Mouse (Mus musculus) midbrain, postnatal 0 days (tissue): Measurements from ENCODE around the gene Lrrc41. TPM values are rescaled to one million over a fixed set of nuclear protein-coding genes. Genes with fewer than 3 reads are reported as not detected.
A peak's percentile ranks its signal among the peaks of the same experiment; 100 is the strongest.

Experiments used
- ATAC-seq: fragments of 200-750 bp; cut with Nextera tagmentation; 2 replicates; pipeline ENCODE4 v1.8.0; 2017; ENCODE audit warnings: moderate number of reproducible peaks, mild to moderate bottlenecking, moderate TSS enrichment, moderate library complexity; ENCODE audit not compliant: low FRiP score
- DNase-seq: peaks from one replicate; pipeline ENCODE4 v3.0.0-alpha.2; 2015; ENCODE audit warnings: low spot score
- H3K27ac ChIP-seq: fragments of 300-500 bp; sonication (generic); 2 replicates; pipeline ENCODE4 v1.5.1; 2014; ENCODE audit warnings: low read depth, mild to moderate bottlenecking, low read length, mixed read lengths
- H3K27me3 ChIP-seq: fragments of 300-500 bp; sonication (generic); 2 replicates; pipeline ENCODE4 v1.6.1; 2014; ENCODE audit warnings: low read length, control low read depth, mixed read lengths; ENCODE audit not compliant: insufficient read depth
- H3K36me3 ChIP-seq: fragments of 300-500 bp; sonication (generic); 2 replicates; pipeline ENCODE4 v1.6.1; 2014; ENCODE audit warnings: low read length, control low read depth, mixed read lengths; ENCODE audit not compliant: insufficient read depth
- H3K4me1 ChIP-seq: fragments of 300-500 bp; sonication (generic); 2 replicates; pipeline ENCODE4 v1.6.1; 2014; ENCODE audit warnings: mild to moderate bottlenecking, control low read depth, antibody characterized with exemption, low read length, mixed read lengths; ENCODE audit not compliant: insufficient read depth
- H3K4me2 ChIP-seq: fragments of 300-500 bp; sonication (generic); 2 replicates; pipeline ENCODE4 v1.6.1; 2014; ENCODE audit warnings: low read depth, mild to moderate bottlenecking, low read length, mixed read lengths; ENCODE audit not compliant: poor library complexity, severe bottlenecking
- H3K4me3 ChIP-seq: fragments of 300-500 bp; sonication (generic); 2 replicates; pipeline ENCODE4 v1.5.1; 2014; ENCODE audit warnings: low read depth, mild to moderate bottlenecking, low read length, moderate library complexity
- H3K9ac ChIP-seq: fragments of 300-500 bp; sonication (generic); replicated peaks from 2 replicates; pipeline ENCODE4 v1.6.1; 2014; ENCODE audit warnings: mild to moderate bottlenecking, low read length, moderate library complexity, mixed read lengths; ENCODE audit not compliant: poor library complexity, severe bottlenecking
- H3K9me3 ChIP-seq: fragments of 300-500 bp; sonication (generic); 2 replicates; pipeline ENCODE4 v1.6.1; 2016; ENCODE audit warnings: low read length, control low read depth
- CTCF ChIP-seq: IDR thresholded peaks from 2 replicates; pipeline ENCODE4 v1.5.1; 2016; ENCODE audit warnings: antibody characterized with exemption, mild to moderate bottlenecking
- WGBS: fragments of 180-500 bp; shearing (Covaris S2); extraction: QIAGEN DNeasy Blood & Tissue Kit; methylation state at CpG from one replicate; pipeline ENCODE4 v1.1.7; 2014; 5-methylcytosine and 5-hydroxymethylcytosine counted together
- polyA plus RNA-seq: library from polyadenylated mRNA; unstranded; fragments of >200 nt; fragmentation: Nextera tagmentation; extraction: Ambion mirVana; gene quantifications from 2 replicates; pipeline ENCODE4 v1.2.1, GENCODE M21; 2015
- total RNA-seq: library from RNA; depleted of rRNA; stranded (reverse); fragments of >200 nt; gene quantifications from 2 replicates; pipeline ENCODE4 v1.2.3, GENCODE M21; 2014

Lrrc41 gene
- total and polyA plus RNA-seq, 2 experiments from 2014 or later: 70.0 to 129 TPM

- Histone ChIP-seq H3K4me3 (no peak overlapping the region), H3K36me3 (peaks cover 62% of the 10 kb centered on the region), H3K27ac (no peak overlapping the region), H3K4me2 (no peak overlapping the region), H3K4me1 (no peaks in the 10 kb centered on the region), H3K27me3 (no peaks in the 10 kb centered on the region), H3K9me3 (no peaks in the 10 kb centered on the region), H3K9ac (no peak overlapping the region)
- ATAC-seq (no peak), DNase-seq (no peak)
- no peak for TF ChIP-seq CTCF
- WGBS: 93% methylated on average over 8 of the region's 8 CpGs
These were observed 22.1 kb downstream of the Lrrc41 start for GRCm38 (mm10) chr4:116097211-116097610.

GRCm38 (mm10) chr4:116100959-116101358 is 25.9 kb downstream of the Lrrc41 start:
- Histone ChIP-seq H3K27me3 (no peaks in the 10 kb centered on the region), H3K27ac (no peak overlapping the region), H3K9me3 (no peaks in the 10 kb centered on the region), H3K4me2 (no peak overlapping the region), H3K36me3 (peaks cover 29% of the 10 kb centered on the region), H3K4me1 (no peaks in the 10 kb centered on the region), H3K4me3 (no peak overlapping the region), H3K9ac (no peak overlapping the region)
- TF ChIP-seq CTCF: no peak
- WGBS: 87% methylated on average over 7 of the region's 7 CpGs
- DNase-seq: no peak
- ATAC-seq: no peak

GRCm38 (mm10) chr4:116105278-116105677 is 30.2 kb downstream of the Lrrc41 start:
- no peak overlapping the region for H3K27ac ChIP-seq
- H3K4me3 ChIP-seq: no peak overlapping the region
- H3K4me1 ChIP-seq: no peaks in the 10 kb centered on the region
- H3K27me3 ChIP-seq: no peaks in the 10 kb centered on the region
- no peak overlapping the region for H3K9ac ChIP-seq
- no peak for DNase-seq
- WGBS: 96% methylated on average over 5 of the region's 5 CpGs
- no peak for TF ChIP-seq CTCF
- H3K36me3 ChIP-seq: no peaks in the 10 kb centered on the region
- no peaks in the 10 kb centered on the region for H3K9me3 ChIP-seq
- H3K4me2 ChIP-seq: no peak overlapping the region
- no peak for ATAC-seq

- H3K36me3 ChIP-seq: no peaks in the 10 kb centered on the region
- H3K4me1 ChIP-seq: no peaks in the 10 kb centered on the region
- no peak overlapping the region for H3K9ac ChIP-seq
- ATAC-seq (no peak), DNase-seq (no peak)
- H3K4me2 ChIP-seq: no peak overlapping the region
- no peaks in the 10 kb centered on the region for H3K27me3 ChIP-seq
- H3K27ac ChIP-seq: no peak overlapping the region
- no peak overlapping the region for H3K4me3 ChIP-seq
- TF ChIP-seq CTCF: no peak
- H3K9me3 ChIP-seq: no peaks in the 10 kb centered on the region
- WGBS: over 99% methylated on average over 6 of the region's 6 CpGs
These were observed 35.6 kb downstream of the Lrrc41 start for GRCm38 (mm10) chr4:116110695-116111094.

- Histone ChIP-seq H3K36me3 (no peaks in the 10 kb centered on the region), H3K9me3 (no peaks in the 10 kb centered on the region), H3K4me3 (no peak overlapping the region), H3K4me1 (no peaks in the 10 kb centered on the region), H3K9ac (no peak overlapping the region), H3K27ac (no peak overlapping the region), H3K4me2 (no peak overlapping the region), H3K27me3 (no peaks in the 10 kb centered on the region)
- DNase-seq (no peak), ATAC-seq (no peak)
- TF ChIP-seq CTCF: no peak
- WGBS: 73% methylated on average over 2 of the region's 2 CpGs
These were observed 36.4 kb downstream of the Lrrc41 start for GRCm38 (mm10) chr4:116111486-116111885.

- peak overlapping the region; percentile 63 for H3K4me2 ChIP-seq
- WGBS: 3% methylated on average over 1 of the region's 1 CpGs
- no peaks in the 10 kb centered on the region for H3K27me3 ChIP-seq
- peak overlapping the region; percentile 53 for H3K4me3 ChIP-seq
- H3K27ac ChIP-seq: no peak overlapping the region
- no peak overlapping the region for H3K9ac ChIP-seq
- no peaks in the 10 kb centered on the region for H3K9me3 ChIP-seq
- DNase-seq (no peak), ATAC-seq (no peak)
- 0 out of 2 replicates have a peak, but pooled peaks cover 4% of the 10 kb centered on the region for H3K4me1 ChIP-seq
- TF ChIP-seq CTCF: no peak
- H3K36me3 ChIP-seq: no peaks in the 10 kb centered on the region
These were observed 47.7 kb downstream of the Lrrc41 start for GRCm38 (mm10) chr4:116122762-116123161.
